Mouse (Mus musculus) layer of hippocampus, adult 2 months (tissue): ENCODE measurements at regions not wholly inside any gene's neighbourhood (a gene's known extent, or its start where the extent isn't known, plus 50 kb on each side); places are given as distances from the start of the nearest gene placed in this dataset.

Source experiments
- DNase-seq, 2 experiments: peaks; one replicate each; pipeline ENCODE4 v3.0.0; 2022; ENCODE audit warnings: low spot score in 2 of 2
- H3K27ac ChIP-seq: fragments of 200-600 bp; 2 replicates; pipeline ENCODE4 v1.8.1; 2022
- H3K4me3 ChIP-seq: fragments of 200-600 bp; 2 replicates; pipeline ENCODE4 v1.8.1; 2022; ENCODE audit warnings: mild to moderate bottlenecking
- CTCF ChIP-seq: fragments of 200-600 bp; conservative IDR thresholded peaks from 2 replicates; pipeline ENCODE4 v1.8.1; 2022; ENCODE audit warnings: antibody characterized with exemption, mild to moderate bottlenecking, moderate library complexity

DNA sequence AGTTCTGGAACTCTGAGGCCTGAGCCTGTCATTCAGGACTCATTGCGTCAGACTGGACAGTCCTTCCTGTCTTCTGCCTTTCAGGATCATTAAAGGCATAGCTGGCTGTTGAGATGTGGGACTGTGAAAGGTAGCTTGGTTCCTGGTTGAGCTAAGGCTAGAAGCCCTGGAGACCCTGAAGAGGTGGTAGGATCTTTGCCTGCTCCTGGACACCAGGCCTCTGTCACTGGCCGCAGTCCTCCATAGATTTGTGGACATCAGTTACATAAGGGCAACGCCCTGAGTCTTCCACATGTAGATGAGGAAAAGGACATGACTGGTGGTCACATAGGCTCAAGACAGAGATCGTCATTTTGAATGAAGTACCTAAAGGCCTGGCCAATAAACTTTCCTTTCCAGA is 127.9 kb downstream of the Opa1 start:
- no peak overlapping the region for H3K27ac ChIP-seq
- TF ChIP-seq CTCF, result no peak
- no peak overlapping the region for H3K4me3 ChIP-seq
- no peak for DNase-seq

DNA sequence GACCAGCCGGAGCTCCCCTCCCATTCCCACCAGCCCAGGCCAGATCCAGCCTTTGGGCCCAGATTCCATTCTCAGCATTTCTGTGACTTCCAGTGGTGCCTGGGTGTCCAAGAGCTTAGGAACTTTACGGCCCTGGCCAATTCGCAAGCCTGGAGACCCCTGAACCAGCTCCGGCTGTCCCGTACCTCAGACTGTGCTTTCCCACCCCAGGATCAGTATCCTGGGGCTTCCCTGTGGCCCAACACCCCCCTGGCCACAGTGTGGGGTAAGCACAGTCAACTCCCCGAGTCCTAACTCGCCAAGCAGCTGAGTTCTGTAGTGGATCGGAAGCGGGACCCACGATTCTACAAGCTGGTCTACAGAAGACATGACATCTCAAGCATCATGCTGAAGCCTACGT is 128.5 kb downstream of the Opa1 start:
- TF ChIP-seq CTCF, result no peak
- H3K4me3 ChIP-seq, result no peak overlapping the region
- DNase-seq, result no peak
- H3K27ac ChIP-seq, result no peak overlapping the region

DNA sequence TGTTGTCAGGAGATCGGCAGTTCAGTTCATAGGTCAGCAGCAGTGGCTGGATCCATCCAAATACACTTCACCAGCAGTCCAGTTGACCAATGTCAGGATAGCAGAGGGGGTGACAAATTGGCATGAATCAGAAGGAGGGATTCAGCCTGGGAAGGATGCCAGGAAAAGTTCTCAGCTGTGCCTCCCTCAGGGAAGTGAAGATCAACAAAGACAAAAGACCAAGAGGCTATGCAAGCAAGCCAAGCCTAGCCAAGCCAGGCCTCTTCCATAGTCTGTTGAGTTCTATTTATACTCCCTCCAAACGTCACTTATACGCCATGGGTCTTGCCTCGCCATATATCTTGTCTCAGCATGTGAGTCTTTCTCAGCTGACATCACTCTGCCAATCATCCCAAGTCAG is 129.9 kb downstream of the Opa1 start:
- Histone ChIP-seq H3K27ac (no peak overlapping the region), H3K4me3 (no peak overlapping the region)
- no peak for TF ChIP-seq CTCF
- no peak for DNase-seq

DNA sequence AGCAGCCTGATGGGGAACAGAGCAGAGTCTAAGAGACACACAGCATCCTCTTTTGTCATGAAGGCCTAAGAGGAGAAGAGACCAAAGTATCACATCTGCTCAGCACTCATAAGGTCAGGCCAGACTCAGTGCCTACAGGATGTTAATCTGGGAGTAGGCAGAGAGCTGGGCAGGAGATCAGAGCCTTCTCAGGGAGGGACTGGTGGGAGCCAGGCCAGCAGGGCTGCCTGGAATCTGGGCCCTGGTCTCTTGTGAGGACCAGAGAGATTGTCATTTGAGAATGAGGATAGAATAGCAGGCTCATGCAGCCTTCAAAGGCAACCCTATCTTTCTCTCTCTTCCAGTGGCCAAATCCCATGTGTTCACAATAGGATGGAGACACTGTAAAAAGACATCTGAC is 132.3 kb downstream of the Opa1 start:
- no peak for TF ChIP-seq CTCF
- DNase-seq, result no peak
- no peak overlapping the region for H3K27ac ChIP-seq
- no peak overlapping the region for H3K4me3 ChIP-seq

DNA sequence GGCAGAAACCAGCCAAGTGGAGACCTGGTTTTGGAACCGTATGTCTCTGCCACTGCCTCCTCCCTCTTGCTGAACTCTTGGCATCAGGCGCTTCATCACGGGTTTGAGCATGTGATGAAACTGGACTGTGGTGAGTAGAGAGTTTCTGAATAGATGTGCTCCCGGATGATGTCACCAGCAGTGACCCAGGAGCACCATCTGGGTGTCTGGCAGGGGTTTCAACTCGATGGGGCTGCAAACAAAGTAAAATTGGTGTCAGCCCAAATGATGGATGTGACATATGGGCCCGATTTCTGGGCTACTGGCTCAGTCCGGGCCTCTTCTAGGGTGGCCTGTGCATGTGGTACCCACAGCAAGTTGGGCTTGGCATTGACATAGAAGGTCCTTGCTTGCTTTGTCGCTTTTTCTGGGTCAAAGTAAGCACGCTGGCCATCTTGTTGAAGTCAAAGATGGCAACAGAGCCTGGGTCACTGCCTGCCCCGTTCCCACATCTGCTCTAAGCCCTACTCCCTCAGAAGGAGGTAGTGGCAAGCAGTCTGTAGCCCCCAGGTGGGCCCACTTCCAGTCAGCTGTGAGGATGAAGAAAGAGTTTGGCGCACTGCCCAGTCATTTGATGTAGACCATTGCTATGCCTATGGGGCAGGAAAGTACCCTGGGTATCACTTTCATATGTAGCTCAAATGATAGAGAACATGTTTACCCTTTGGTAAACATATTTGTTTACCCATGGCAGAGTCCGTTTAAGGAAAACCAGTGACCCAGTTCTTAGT is 133.0 kb downstream of the Opa1 start:
- Histone ChIP-seq H3K27ac (no peak overlapping the region), H3K4me3 (no peak overlapping the region)
- no peak for TF ChIP-seq CTCF
- DNase-seq, result no peak

DNA sequence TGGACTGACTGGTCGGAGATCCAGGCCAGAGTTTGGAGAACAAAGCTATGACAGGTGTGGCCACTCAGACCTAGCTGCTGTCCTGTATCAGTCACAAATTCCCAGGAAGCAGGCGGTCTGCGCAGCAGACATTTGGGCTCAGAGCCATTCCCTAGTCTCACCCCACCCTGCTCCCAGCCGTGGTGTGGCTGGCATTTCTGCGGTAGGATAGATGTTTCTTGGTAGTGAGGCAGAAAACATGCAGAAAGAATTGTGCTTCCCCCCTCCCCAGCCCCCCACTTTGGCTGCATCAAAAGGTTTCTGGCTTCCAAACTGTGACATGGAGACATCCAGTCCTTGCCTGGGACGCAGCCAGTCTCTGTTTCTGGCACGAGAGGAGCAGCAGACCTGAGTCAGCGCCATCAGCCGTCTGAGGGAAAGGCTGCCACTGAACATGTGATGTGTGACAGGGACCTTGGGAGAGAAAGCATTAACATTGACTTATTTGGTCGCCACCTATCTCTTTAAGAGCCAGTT is 135.5 kb downstream of the Opa1 start:
- no peak overlapping the region for H3K4me3 ChIP-seq
- DNase-seq, result peak; percentile 51 to 61
- no peak for TF ChIP-seq CTCF
- H3K27ac ChIP-seq, result no peak overlapping the region

DNA sequence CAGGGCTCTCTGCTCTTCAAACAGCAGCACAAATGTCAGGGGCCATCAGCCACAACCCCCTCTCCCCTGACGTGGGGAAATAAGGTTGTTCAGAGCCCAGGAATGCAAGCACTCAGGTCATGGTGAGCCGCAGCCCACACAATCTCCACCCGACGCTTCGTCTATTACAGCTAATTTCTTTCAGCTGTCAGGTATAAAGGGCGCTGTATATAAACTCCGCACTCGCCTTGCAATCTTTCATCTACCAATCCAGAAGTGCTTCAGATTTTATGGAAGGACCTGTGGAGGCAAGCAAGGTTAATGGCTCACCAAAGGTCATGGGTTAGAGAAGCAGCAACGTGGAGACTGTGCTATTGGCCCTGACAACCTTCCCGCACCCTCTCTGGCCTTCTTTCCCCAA is 139.8 kb downstream of the Opa1 start:
- no peak for TF ChIP-seq CTCF
- Histone ChIP-seq H3K4me3 (no peak overlapping the region), H3K27ac (no peak overlapping the region)
- DNase-seq, result no peak

DNA sequence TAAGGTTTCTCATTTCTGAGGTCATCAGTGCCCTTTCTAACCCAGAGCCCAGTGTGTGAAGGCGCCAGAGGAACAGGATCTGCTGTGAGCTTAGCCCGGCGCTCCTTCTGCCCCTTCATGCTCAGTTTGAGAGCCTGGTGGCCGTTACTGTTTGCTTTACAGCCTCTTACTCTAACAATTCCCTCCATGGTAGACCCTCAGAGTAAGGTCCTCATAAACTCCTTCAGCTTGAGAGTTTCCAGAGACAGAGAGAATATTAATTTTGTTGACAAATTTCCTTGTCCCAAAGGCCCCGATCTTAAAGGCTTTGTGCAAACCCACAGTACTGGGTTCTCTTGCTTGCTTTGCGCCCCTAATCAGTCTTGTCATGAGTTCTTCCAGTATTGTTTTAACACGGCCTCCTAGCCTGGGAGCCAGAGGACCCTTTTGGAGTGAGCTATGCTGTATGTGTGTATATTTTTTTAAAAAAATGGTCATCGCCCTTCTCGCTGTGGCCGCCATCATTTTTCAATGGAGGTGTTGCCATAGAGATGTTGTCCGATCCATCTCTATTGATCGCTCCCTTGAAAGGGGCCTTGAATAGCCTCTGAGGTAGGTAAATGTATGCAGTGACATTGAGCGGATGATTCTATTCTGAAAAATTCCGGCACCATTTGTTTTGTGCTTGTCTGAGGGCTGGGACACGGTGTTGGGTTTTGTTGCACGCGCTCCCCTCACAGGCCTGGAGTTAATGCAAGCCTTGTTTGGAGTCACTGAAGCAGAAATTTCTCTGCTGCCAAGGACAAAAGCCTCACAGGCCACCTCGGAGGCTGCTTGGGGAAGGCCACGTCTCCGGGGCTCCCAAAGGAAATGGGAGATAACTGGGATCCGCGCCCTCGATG is 140.7 kb downstream of the Opa1 start:
- no peak for DNase-seq
- TF ChIP-seq CTCF, result no peak
- no peak overlapping the region for H3K27ac ChIP-seq
- H3K4me3 ChIP-seq, result no peak overlapping the region

DNA sequence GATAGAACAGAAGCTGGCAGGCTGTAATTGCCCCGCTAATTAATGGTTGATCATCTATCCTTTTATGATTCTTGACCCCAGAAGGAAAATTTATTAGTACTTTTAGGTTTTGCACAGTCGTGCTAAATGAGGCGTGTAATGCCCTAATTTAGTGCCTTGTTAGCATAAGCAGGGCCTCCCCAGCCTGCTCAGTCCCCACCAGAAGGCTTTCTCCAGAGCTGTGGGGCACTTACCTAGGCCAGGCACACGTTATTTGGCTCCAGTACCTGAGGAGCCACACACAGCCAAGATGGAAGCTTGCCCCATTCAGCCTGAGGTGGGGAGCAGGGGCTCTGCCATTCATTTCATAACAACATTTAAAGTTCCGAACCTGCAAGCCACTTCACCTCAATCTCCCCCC is 146.0 kb downstream of the Opa1 start:
- DNase-seq, result no peak
- Histone ChIP-seq H3K27ac (no peak overlapping the region), H3K4me3 (no peak overlapping the region)
- TF ChIP-seq CTCF, result no peak

DNA sequence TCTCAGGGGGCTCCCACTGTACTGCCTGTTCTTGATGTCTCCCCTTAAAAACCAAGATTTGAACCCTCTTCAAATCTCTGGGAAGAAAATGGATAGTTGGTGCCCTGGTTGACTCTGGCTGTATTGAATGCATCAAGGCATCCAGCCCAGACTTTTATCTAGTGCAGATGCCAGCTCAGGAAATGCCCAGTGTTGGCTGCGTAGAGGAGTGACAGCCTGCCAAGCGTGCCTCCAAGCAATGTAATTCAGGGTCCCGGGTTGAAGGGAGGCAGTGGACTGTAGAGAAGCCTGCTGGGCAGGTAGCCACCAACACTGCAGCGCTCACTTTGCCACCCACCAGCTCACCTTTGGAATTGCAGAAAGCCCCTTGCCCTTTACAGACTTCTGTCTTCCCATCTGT is 146.4 kb downstream of the Opa1 start:
- Histone ChIP-seq H3K27ac (no peak overlapping the region), H3K4me3 (no peak overlapping the region)
- no peak for DNase-seq
- TF ChIP-seq CTCF, result no peak

DNA sequence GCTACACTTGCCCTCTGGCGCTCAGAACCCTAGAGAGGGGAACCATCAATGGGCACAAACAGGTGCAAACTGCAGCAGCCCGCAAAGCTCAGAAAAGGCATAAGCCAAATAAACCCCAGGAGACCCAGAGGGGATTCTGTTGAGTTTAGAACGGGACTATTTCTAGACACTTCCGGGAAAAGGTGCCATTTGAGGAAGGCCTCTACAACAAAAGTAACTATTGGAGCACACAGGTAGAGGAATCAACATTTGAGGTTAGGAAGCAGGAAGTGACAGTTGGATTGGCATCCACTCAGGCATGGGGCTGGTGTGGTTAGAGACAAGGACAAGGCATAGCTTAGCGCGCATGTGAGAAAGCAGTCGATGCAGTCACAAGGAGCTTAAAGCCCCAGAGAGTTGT is 148.3 kb downstream of the Opa1 start:
- Histone ChIP-seq H3K4me3 (no peak overlapping the region), H3K27ac (no peak overlapping the region)
- no peak for TF ChIP-seq CTCF
- DNase-seq, result no peak

DNA sequence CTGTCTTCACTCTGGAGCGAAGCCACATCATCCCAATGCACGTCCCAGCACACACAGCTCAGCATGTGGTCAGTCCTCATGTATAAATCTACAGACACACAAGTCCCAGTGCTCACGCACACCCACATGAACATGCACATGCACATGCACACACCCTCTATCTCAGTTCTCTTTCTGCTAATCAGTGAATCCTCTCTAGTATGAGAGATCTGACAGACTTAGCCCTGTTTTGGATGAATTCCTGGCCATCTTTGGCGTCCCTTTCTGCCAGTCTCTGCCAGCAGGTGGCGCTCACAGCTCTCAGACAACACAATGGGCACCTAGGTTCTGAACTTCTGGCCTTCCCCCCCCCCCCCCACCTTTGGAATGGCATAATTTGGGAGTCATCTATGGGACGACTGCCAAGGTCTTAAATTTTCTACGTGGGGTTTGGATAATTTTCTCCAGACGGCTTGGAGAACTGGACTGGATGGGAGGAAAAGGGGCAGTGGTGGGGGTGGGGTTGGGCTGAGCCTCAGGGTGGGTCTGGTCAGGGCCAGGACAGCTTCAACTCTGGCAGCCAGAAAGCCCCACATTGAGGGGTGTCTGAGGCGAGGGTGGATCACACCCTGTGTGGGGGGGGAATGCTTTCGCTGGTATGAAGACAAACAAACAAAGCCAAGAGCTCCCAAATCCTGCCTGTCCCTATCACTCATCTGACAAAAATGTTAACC is 149.8 kb downstream of the Opa1 start:
- peak; percentile 65 to 88 for DNase-seq
- Histone ChIP-seq H3K4me3 (no peak overlapping the region), H3K27ac (no peak overlapping the region)
- peak; percentile 80 for TF ChIP-seq CTCF

DNA sequence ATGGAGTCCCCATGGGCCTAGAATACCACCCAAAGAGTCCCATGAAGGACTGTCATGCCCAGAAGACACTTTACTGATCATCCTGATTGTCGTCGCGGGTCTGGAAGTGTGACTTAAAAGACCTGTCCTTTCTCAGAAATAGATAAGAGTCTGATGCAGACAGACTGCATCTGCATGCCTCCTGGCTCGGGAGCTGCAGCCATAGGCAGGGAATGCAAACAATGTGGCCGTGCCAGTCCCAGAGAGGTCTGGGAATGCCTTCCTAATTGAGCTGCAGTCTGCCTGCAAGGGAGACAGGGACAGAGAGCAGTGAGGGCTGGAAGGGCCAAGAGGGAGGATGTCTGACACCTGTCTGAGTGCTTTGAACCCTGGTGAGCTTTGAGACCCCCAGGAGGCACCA is 150.9 kb downstream of the Opa1 start:
- no peak for TF ChIP-seq CTCF
- DNase-seq, result no peak
- Histone ChIP-seq H3K27ac (no peak overlapping the region), H3K4me3 (no peak overlapping the region)
